Mouse (Mus musculus): ENCODE results near the gene Pxt1.

DNA sequence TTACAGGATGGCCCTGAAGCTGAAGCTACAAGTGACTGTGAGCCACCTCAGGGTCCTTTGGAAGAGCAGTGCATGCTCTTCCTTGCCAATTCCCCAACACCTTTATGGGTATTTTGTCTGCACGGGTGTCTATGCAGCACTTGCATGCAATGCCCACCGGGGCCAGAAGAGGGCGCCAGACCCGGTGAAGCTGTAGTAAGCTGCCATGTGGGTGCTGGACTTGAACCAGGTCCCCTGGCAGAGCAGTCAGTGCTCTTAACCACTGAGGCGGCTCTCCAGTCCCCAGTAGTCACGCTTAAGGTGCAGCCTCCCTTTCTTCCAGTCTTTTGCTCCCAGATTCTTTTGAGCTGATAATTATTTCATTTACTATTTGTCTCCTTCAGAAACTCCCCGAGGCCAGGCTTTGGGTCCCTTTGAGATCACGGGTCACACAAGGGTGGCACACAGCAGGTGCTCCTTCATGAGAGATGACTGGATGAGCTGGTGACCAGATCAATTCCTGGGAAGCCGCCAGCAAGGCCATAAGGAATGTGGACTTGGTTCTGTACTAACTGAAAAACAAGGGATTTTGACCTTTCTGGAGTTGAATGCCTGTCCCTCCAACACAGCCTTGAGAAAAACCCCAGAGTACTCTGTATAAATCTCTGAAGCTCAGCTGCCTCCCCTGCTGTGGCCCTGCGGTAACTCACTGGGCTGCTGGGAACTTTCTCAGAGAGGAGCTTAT is 6.9 kb downstream of the Pxt1 start:
- TF ChIP-seq FOSL1 (IDR thresholded peaks at IDR 0.05; ENCODE audit: insufficient read depth, low read length, poor library complexity, severe bottlenecking) (no peak), CTCF (IDR thresholded peaks at IDR 0.05; ENCODE audit: control insufficient read depth, insufficient read depth, insufficient read length) (peak; percentile 3), MYOD1 (IDR thresholded peaks at IDR 0.05; ENCODE audit: control insufficient read depth, insufficient read length, low read depth) (no peak), MAX (IDR thresholded peaks at IDR 0.05) (no peak), CEBPB (IDR thresholded peaks at IDR 0.05; ENCODE audit: low read depth) (no peak), USF1 (IDR thresholded peaks at IDR 0.05; ENCODE audit: low read depth) (no peak), MYOG (IDR thresholded peaks at IDR 0.05; ENCODE audit: control insufficient read depth, extremely low read depth, insufficient read length) (no peak)
